Mouse (Mus musculus) G1E-ER4 (cell line): Measurements from ENCODE around the gene Rdh5. TPM values are rescaled to one million over a fixed set of nuclear protein-coding genes. Genes with fewer than 3 reads are reported as not detected.

Experiments used
- GATA1 ChIP-seq: IDR thresholded peaks from one replicate; pipeline ENCODE4 v1.8.0; 2012; ENCODE audit warnings: low read length, inconsistent platforms
- polyA plus RNA-seq: library from polyadenylated mRNA; stranded (reverse); fragments of >175 nt; gene quantifications from 2 replicates; pipeline ENCODE4 v1.2.3, GENCODE M21; 2012

Rdh5 gene
- polyA plus RNA-seq, 1 experiment = 0.65 TPM

DNA sequence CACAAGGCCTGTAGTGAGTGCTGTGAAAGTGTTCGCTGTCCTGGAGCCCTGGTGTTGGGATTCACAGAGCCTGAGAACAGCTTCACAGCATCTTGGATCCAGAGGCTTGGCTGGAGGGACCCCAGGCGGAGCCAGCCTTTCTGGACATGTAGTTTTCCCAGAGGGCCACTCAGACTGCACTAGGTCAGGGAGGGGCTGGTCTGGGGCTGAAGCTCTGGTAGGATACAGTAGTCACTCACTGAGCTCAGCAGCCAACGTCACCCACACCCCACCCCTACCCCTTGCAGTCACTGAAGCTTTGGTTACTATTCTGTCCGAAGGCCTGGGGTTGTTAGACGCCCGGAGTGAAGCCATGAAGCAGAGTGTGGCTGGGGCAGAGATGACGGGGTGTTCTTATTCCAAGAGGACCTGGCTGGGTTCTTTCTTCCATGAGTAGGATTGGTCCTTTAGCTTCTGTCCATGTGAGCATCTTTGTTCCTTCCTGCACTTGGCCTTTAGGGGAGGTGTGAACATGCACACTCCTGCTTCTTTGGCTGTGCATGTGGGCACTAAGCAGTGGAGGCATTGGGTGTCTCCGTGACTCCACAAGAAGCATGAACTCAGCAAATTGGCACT lies 13.2 kb upstream of the Rdh5 start:
- TF ChIP-seq GATA1 = no peak

DNA sequence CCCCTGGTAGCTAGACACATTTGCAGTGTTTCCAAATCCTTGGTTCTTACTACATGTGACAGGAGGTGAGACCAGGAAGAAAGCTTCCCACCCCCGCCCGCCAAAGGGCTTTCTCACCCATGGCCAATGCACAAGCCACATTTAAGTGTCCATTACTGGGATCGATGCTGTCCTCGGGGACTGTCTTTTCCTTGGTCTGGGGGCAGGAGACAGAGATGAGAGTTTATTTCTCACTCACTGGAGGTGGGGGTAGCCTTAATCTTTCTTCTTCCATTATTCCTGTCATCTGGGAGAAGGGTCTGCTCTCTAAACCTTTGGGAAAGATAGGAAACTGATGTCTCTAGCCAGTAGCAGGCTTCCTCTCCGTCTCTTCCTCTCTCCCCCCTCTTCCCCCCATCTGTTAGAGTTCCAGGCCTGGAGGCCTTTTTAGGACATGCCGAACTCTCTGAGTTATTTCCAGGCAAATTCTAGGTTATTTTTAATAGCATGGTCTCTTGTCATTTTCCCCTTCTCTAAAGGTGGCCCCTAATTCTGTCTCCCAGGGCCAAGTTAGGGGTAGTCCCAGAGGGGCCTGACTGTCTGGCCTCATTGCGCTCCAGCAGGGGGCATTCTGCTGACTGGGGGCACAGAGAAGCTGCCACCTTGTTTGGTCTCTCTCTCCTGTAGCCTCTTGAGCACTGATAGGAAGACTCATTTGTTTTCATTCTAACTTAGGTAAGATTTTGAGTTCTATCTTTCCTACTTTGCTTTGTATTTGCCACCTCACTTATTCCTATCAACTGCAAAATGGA lies 12.5 kb upstream of the Rdh5 start:
- no peak for TF ChIP-seq GATA1

DNA sequence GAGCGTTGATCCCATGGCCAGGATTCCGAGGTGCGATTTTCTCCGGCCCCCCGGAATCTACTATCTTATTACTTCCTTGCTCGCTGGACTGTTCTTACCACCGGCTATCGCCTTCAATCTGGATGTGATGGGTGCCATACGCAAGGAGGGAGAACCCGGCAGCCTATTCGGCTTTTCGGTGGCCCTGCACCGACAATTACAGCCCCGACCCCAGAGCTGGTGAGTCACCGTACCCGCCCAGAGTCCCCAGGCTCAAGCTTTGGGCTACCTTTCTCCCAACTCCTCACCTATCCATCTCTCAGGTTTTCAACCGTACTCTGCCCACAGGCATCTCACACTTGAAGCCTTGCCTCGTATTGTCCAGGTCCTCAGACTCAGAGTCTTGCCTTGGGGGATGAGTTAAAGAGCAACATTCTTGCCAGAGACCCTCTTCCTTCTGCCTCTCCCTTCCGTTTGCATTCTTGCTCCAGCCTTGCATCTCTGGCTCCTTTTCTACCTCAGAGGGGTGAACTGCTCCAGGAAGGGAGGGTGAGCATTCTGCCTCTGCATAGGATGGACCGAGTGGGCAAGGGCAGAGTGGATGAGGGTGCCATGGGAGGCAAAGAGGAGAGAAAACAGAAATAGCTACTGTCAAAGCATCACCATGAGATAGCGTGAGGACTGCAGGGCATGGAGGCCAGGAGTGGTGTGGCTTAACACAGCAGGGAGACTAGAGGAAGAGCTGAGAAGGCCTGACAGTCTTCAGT lies 11.5 kb upstream of the Rdh5 start:
- no peak for TF ChIP-seq GATA1

DNA sequence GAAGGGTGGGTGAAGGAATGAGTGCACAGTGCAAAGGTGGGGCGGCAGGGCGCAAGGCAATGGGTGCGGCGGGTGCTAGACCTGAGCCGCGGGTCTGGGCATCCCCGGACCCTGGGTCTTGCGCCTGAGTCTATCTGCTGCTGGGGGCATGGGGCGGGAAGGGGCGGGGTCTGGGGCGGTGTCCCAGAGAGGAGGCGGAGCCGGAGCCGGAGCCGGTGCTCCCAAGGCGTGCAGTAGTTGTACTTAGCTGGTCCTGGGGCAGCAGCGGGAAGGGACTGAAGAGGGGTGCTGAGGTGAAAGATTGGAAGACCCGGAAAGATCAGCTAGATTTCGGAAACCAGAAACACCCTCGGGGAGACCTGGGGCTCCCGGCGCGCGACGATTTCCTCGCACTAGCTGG lies 10.9 kb upstream of the Rdh5 start, which contains the start of gene Itga7:
Itga7 (plus strand) TSS at position 245 of the 400 bp plus-strand sequence.
- TF ChIP-seq GATA1 = no peak

DNA sequence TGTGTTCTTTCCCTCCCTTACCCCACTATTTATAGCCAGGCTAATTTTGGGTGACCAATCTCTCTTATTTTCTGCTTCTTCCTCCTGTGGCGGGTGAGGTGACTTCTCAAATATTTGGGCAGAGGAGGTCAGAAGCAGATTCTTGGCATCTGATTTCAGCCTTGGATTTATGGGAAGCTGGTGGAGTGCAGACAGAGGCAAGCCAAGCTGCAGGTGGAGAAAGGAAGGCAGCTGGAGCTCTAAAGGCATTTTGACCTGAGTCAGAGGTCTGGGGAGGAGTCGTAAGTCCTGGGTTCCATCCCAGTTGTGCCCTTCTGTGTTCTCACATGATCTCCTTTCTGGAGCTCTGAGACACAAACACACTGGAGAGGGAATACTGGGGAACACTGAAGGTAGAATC lies 8.8 kb upstream of the Rdh5 start:
- TF ChIP-seq GATA1 = no peak

DNA sequence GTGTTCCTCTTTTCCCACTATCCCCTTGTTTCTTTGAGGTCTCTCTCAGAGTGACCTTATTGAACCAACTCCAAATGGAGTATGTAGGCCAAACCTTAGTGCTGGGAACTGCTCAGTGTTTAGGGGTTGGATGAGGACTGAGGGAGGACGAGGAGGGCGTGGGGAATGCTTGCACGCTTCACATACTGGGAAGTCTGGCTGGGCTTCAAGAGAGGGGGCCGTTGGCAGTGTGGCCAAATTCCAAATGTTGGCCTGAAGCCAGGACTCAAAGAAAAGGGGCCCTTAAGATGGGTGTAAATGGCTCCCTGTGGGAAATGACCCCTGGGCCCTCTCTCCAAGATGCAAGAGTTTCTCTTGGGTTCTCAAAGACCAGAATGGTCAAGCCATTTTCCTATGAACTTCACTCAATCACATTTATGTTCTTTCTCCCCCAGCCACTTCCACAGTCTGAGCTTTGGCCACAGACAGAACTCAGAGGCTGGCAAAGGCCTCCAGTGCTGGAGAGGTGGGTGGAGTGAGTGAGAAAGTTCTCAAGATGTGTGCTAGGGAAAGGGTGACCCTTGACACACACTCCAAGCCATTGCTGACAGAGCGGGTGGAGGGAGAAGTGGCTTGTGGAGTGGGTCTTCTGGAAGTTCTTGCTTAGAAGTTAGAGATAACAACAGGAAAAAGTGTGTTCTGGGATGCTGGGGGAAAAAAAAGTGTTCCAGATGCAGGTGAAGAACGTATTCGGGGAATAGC lies 7.1 kb upstream of the Rdh5 start:
- TF ChIP-seq GATA1 = no peak

DNA sequence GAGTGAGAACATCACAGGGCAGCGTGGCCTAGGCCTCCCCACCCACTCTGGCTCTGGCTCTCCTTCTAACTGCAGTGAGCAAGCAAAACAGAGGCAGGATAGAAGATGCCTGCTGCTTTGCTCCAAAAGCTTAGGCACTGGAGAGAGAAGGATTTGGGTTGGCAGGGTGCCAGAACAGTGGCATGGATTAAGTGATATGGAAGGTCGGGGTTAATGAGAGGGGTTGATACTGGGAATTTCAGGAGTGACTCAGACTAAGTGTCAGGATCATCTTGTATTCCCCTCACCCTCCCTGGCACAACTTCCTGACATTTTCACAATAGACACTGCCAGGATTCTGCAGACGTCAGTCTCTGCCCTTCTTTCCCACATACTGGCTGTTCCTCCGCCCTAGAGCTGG lies 5.7 kb upstream of the Rdh5 start:
- no peak for TF ChIP-seq GATA1

DNA sequence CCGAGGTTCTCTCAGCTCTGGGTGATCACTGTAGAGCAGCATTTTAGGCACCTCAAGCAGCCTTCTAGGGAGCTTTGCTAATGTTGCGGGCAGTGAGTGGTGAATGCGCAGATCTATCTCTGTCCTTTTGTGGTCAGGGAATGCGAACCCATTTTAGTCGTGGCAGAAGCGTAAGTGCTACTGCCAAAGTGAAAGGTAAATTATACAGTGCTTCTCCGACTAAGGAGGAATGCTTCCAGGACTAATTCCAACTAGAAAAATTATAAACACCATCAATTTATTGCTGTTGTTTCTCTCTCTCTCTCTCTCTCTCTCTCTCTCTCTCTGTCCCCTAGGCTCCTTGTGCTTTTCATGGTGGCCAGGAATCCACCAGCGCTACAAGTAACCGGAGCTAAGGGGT lies 1.2 kb upstream of the Rdh5 start, which contains the start of gene Bloc1s1:
Bloc1s1 (minus strand) TSS at position 101 of the 400 bp plus-strand sequence.
- TF ChIP-seq GATA1 = no peak

DNA sequence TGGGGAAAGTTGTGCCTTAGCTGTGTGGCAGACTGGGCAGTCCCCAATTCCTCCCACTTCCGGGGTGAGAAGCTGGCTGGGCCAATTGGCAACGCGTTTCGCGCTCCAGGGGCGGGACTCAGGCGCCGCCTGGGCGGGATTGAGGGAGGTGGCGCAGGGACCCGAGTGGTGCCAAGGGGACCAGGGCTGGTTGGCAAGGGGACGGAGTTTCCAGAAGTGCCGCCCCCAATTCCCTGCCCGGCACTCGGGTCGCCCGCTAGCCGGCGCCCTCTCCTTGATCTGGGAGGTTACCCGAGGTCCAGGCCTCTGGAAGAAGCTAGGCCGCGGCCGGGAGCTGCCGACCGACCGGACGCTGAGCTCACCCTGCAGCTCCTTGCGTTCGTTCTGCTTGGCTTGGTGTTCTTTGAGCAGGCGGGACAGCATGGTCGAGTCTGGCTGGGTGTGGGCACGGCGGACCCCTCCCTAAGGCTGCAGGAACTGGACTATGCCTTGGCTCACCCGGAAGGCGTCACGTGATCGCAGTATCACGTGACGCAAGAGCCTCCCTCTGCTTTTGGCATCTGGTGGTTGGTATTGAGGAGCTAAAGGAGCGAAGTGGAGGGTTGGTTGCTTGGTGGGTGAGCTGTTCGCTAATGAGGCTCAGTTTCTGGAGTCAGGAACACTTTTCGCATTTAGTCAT lies 464 bp upstream of the Rdh5 start:
- no peak for TF ChIP-seq GATA1

DNA sequence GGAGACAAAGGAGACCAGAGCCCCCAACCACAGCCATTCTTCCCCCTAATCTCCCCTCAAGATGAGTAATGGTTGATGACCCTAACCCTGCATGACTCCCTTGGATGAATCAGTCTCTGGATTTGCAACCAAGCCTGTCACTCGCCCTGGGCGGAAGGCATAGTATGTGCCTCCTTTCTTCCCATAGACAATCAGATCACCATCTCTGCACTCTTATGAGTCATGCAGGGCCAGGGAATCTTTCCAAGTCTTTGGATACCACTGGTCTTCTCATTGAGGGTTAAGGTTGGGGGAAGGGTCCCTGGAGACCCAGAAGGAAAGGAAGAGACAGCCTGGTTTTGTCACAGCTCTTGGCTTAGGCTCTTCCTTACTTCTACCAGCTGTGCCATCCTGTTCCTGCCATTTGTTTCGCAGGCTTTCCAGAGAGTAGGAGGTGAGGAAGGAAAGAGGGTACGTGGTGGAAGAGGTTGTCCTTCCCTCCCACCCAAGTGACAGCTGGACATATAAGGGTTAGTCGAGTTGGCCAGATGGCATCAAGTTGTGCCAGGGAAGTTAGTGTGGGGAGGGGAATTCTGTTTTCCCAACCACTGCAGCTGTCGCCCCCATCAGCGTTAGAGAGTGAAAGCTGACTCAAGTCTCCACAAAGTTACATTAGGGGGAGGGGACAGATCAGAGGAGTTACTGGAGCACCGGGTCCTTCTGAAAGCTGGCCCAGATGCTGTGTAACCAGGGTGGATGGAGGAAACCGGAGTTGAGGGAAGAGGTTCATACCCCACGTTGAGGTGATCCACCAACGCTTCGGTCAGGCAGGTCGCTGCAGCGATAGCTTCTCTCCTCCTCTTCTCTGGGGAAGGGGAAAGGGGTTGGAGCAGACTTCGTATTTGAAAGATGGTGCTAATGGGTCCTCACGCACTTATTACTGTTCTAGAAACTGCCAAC lies 536 bp downstream of the Rdh5 start:
- no peak for TF ChIP-seq GATA1

DNA sequence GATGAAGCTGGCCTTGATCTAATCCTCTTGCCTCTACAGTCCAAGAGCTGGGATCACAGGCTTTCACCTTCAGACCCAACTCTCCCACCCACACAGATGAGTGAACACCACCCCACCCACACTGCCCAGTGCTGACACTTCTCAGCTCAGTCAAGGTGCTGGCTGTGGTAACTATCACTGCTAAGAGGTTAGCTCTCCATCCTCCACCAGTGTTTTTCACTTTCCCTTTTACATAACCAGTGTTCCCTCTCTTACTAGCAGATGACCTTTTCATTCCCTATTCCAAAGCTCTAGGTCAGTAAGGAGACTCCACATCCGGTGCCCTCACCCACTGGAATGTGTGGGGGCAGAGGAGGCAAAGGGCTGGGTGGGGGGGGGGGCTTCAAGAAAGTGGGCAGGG lies 1.4 kb downstream of the Rdh5 start:
- TF ChIP-seq GATA1 = no peak

DNA sequence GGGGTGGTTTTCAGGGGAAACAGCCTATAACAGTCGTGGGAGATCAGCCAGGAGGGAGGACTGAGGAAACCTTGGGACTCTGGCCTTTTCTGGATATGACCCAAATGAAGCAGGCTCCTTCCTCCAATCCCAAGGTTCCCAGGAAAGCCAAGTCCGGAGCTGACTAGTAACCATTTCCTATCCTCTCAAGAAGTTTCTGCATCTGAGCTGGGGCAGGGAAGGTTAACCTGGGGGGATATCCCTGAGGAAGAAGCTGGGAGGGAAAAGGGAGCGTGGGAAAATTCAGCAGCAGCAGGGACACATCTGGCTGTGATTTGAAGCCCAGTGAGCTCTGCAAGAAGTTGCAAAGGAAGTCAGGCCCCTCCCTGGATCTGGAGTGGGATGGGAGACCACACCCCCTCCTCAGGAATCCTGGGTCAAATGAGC lies 1.9 kb downstream of the Rdh5 start:
- TF ChIP-seq GATA1 = no peak

DNA sequence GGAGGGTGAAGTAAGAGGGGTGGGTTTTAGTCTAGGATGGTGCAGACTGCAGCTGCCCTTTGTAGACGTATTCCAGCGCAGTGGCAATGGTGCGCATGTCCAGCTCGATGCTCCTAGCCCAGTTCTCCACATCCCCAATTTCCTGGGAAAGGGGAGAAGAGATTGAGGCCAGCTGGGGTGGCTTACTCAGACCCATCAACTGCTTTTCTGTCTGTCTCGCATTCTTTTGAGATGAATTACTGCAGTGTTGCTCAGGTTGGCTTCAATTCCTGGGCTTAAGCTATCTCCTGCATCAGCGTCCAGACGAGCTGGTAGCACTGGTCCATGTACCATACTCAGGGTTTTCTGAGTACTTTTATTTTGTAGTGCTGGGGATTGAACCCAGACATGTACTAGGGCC lies 2.7 kb downstream of the Rdh5 start:
- TF ChIP-seq GATA1 = no peak

DNA sequence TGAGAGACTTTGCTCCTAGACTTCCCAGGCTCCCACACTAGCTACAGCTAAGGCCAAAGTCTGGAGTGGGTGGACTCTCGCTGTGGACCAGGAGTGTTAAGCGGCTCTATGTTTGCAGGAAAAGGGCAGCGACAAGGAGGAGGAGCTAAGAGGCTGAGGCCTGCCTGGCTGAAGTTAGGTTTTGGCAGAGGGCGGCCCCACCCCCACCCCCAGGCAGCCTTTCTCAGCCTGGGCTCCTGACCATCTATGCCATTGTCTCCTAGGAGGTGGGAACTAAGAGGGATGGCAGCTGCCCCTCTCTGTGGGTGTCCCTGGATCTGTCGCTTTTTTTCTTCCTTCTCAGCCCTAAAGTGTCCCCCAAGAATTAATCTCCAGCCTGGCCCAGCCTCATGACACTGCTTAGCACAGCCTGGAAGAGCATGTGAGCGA lies 3.5 kb downstream of the Rdh5 start:
- TF ChIP-seq GATA1 = no peak

DNA sequence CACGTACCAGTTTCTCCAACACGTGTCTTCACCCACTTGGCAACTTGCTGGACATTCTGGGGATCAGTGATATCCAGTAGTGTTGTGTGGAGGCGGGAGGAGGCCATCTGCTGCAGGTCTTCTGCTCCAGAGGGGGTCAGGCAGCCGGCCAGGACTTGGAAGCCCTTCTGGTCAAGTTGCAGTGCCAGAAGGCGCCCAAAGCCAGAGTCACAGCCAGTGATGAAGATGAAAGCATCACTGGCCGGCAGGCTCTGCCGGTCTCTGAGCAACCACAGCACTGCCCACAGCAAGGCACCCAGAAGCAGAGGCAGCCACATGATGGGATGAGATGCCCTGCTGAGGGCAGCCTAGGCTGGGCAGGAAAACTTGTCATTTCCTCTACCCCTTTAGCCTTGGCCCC lies 4.4 kb downstream of the Rdh5 start:
- no peak for TF ChIP-seq GATA1
